Mouse (Mus musculus) midbrain, postnatal 0 days (tissue): ENCODE measurements at regions not wholly inside any gene's neighbourhood (a gene's known extent, or its start where the extent isn't known, plus 50 kb on each side); places are given as distances from the start of the nearest gene placed in this dataset.

Experiments used
- ATAC-seq: fragments of 200-750 bp; cut with Nextera tagmentation; 2 replicates; pipeline ENCODE4 v1.8.0; 2017; ENCODE audit warnings: moderate number of reproducible peaks, mild to moderate bottlenecking, moderate TSS enrichment, moderate library complexity; ENCODE audit not compliant: low FRiP score
- DNase-seq: peaks from one replicate; pipeline ENCODE4 v3.0.0-alpha.2; 2015; ENCODE audit warnings: low spot score
- H3K27ac ChIP-seq: fragments of 300-500 bp; sonication (generic); 2 replicates; pipeline ENCODE4 v1.5.1; 2014; ENCODE audit warnings: low read depth, mild to moderate bottlenecking, low read length, mixed read lengths
- H3K27me3 ChIP-seq: fragments of 300-500 bp; sonication (generic); 2 replicates; pipeline ENCODE4 v1.6.1; 2014; ENCODE audit warnings: low read length, control low read depth, mixed read lengths; ENCODE audit not compliant: insufficient read depth
- H3K36me3 ChIP-seq: fragments of 300-500 bp; sonication (generic); 2 replicates; pipeline ENCODE4 v1.6.1; 2014; ENCODE audit warnings: low read length, control low read depth, mixed read lengths; ENCODE audit not compliant: insufficient read depth
- H3K4me1 ChIP-seq: fragments of 300-500 bp; sonication (generic); 2 replicates; pipeline ENCODE4 v1.6.1; 2014; ENCODE audit warnings: mild to moderate bottlenecking, control low read depth, antibody characterized with exemption, low read length, mixed read lengths; ENCODE audit not compliant: insufficient read depth
- H3K4me2 ChIP-seq: fragments of 300-500 bp; sonication (generic); 2 replicates; pipeline ENCODE4 v1.6.1; 2014; ENCODE audit warnings: low read depth, mild to moderate bottlenecking, low read length, mixed read lengths; ENCODE audit not compliant: poor library complexity, severe bottlenecking
- H3K4me3 ChIP-seq: fragments of 300-500 bp; sonication (generic); 2 replicates; pipeline ENCODE4 v1.5.1; 2014; ENCODE audit warnings: low read depth, mild to moderate bottlenecking, low read length, moderate library complexity
- H3K9ac ChIP-seq: fragments of 300-500 bp; sonication (generic); replicated peaks from 2 replicates; pipeline ENCODE4 v1.6.1; 2014; ENCODE audit warnings: mild to moderate bottlenecking, low read length, moderate library complexity, mixed read lengths; ENCODE audit not compliant: poor library complexity, severe bottlenecking
- H3K9me3 ChIP-seq: fragments of 300-500 bp; sonication (generic); 2 replicates; pipeline ENCODE4 v1.6.1; 2016; ENCODE audit warnings: low read length, control low read depth
- CTCF ChIP-seq: IDR thresholded peaks from 2 replicates; pipeline ENCODE4 v1.5.1; 2016; ENCODE audit warnings: antibody characterized with exemption, mild to moderate bottlenecking
- WGBS: fragments of 180-500 bp; shearing (Covaris S2); extraction: QIAGEN DNeasy Blood & Tissue Kit; methylation state at CpG from one replicate; pipeline ENCODE4 v1.1.7; 2014; 5-methylcytosine and 5-hydroxymethylcytosine counted together

- no peak overlapping the region for H3K4me3 ChIP-seq
- no peaks in the 10 kb centered on the region for H3K9me3 ChIP-seq
- no peak for TF ChIP-seq CTCF
- H3K4me2 ChIP-seq = no peak overlapping the region
- DNase-seq (peak; percentile 43), ATAC-seq (no peak)
- no peaks in the 10 kb centered on the region for H3K4me1 ChIP-seq
- H3K36me3 ChIP-seq = no peaks in the 10 kb centered on the region
- H3K27me3 ChIP-seq = no peaks in the 10 kb centered on the region
- 18% methylated on average over 1 of the region's 1 CpGs for WGBS
- H3K9ac ChIP-seq = no peak overlapping the region
- no peak overlapping the region for H3K27ac ChIP-seq
These were observed 1105.2 kb downstream of the Ntrk3 start for GRCm38 (mm10) chr7:77632656-77633055.

- H3K4me3 ChIP-seq = no peak overlapping the region
- no peaks in the 10 kb centered on the region for H3K27me3 ChIP-seq
- peak; percentile 8 for DNase-seq
- TF ChIP-seq CTCF = no peak
- 13% methylated on average over 4 of the region's 4 CpGs for WGBS
- no peak for ATAC-seq
- H3K36me3 ChIP-seq = no peaks in the 10 kb centered on the region
- no peaks in the 10 kb centered on the region for H3K9me3 ChIP-seq
- H3K4me2 ChIP-seq = no peak overlapping the region
- peak overlapping the region; percentile 55; the same call in 1 of the 2 replicates for H3K27ac ChIP-seq
- no peak overlapping the region for H3K9ac ChIP-seq
- peaks cover 4% of the 10 kb centered on the region; the same call in 1 of the 2 replicates for H3K4me1 ChIP-seq
These were observed 1114.3 kb downstream of the Ntrk3 start for GRCm38 (mm10) chr7:77623491-77623890.

- H3K4me1 ChIP-seq = peaks cover 4% of the 10 kb centered on the region; the same call in 1 of the 2 replicates
- no peak overlapping the region for H3K4me3 ChIP-seq
- no peaks in the 10 kb centered on the region for H3K9me3 ChIP-seq
- no peaks in the 10 kb centered on the region for H3K36me3 ChIP-seq
- H3K27me3 ChIP-seq = no peaks in the 10 kb centered on the region
- no peak overlapping the region for H3K9ac ChIP-seq
- DNase-seq (peak; percentile 48), ATAC-seq (0 out of 2 replicates have a peak, but pooled peaks have one; percentile 41)
- H3K4me2 ChIP-seq = no peak overlapping the region
- TF ChIP-seq CTCF = no peak
- H3K27ac ChIP-seq = peak overlapping the region; percentile 55
These were observed 1114.9 kb downstream of the Ntrk3 start for GRCm38 (mm10) chr7:77622934-77623333.

GRCm38 (mm10) chr7:77572872-77573271 lies 1164.9 kb downstream of the Ntrk3 start:
- ATAC-seq (no peak), DNase-seq (no peak)
- Histone ChIP-seq H3K9ac (no peak overlapping the region), H3K4me2 (no peak overlapping the region), H3K27me3 (no peaks in the 10 kb centered on the region), H3K9me3 (no peaks in the 10 kb centered on the region), H3K4me3 (no peak overlapping the region), H3K36me3 (no peaks in the 10 kb centered on the region), H3K4me1 (no peaks in the 10 kb centered on the region), H3K27ac (no peak overlapping the region)
- 82% methylated on average over 1 of the region's 1 CpGs for WGBS
- no peak for TF ChIP-seq CTCF

GRCm38 (mm10) chr7:77559095-77559494 lies 1178.7 kb downstream of the Ntrk3 start:
- TF ChIP-seq CTCF = no peak
- no peaks in the 10 kb centered on the region for H3K4me1 ChIP-seq
- H3K9me3 ChIP-seq = no peaks in the 10 kb centered on the region
- no peak overlapping the region for H3K9ac ChIP-seq
- DNase-seq (no peak), ATAC-seq (no peak)
- H3K4me3 ChIP-seq = no peak overlapping the region
- H3K27me3 ChIP-seq = no peaks in the 10 kb centered on the region
- WGBS = 68% methylated on average over 1 of the region's 1 CpGs
- H3K4me2 ChIP-seq = no peak overlapping the region
- H3K36me3 ChIP-seq = no peaks in the 10 kb centered on the region
- H3K27ac ChIP-seq = no peak overlapping the region

- 58% methylated on average over 4 of the region's 4 CpGs for WGBS
- Histone ChIP-seq H3K4me1 (no peaks in the 10 kb centered on the region), H3K4me3 (no peak overlapping the region), H3K27me3 (no peaks in the 10 kb centered on the region), H3K36me3 (no peaks in the 10 kb centered on the region), H3K9ac (no peak overlapping the region), H3K27ac (no peak overlapping the region), H3K9me3 (no peaks in the 10 kb centered on the region), H3K4me2 (no peak overlapping the region)
- ATAC-seq = no peak
- TF ChIP-seq CTCF = no peak
- no peak for DNase-seq
These were observed 1179.3 kb downstream of the Ntrk3 start for GRCm38 (mm10) chr7:77558536-77558935.
